Mouse (Mus musculus) urinary bladder, postnatal 36 days (tissue): ENCODE data around the gene Abce1.
A peak's percentile ranks its signal among the peaks of the same experiment; 100 is the strongest.
"Not testable (repeated sequence)": the region's sequence is repeated elsewhere in the genome, so short reads cannot be mapped to it uniquely, and the experiment has no call there.

ENCODE experiments used
- DNase-seq, 2 experiments: peaks; one replicate each; pipeline ENCODE4 v3.0.0; 2022; ENCODE audit warnings: low spot score in 2 of 2, mixed read lengths in 1 of 2

Abce1 gene

DNA sequence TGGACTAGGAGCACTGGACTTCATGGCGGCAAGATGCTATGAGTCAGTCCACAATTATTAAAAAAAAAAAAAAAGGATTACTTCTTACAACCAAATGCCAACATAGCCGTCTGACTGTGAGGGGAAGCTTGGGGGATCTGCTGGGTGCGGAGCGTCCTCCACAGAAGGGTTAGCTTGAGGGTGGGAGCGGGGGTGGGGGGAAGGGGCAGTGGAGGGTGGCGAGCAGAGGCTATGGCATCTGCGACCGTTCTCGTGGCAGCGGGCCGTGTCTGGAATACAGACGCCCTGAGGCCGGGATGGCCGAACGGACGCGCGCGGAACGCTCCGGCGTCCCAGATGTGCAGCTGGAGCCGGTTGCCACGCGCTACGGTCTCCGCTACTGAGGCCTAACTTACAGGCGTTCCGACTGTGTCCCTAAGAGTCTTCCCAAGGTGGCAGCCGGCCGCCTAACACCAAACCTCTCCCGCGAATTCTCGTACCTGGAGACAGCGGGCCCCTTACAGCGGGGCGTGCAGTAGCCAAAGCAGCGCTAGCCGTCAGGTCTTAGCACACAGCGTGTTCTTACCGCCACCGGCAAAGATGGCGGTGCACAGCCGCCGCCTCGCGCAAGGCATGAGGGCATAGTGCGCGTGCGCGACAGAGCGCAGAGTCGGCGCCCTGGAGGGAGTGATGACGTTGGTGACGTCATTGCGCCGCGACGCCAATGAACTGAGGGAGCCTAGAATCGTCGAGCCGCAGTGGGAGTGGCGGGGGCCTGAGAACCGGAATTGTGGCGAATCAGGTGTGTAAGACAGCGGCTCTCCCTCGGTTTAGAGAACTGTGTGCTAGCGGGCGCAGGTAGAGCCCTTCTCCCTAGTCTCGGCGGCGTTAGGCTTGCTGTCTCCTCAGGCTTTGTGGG lies at the start of gene Abce1, which contains the start of gene Anapc10:
Gene Abce1 (minus strand): TSS at position 677 of the 898 bp plus-strand sequence.
Gene Anapc10 (plus strand): TSS at position 757 of the 898 bp plus-strand sequence.
- DNase-seq = peak; percentile 96 to 99

DNA sequence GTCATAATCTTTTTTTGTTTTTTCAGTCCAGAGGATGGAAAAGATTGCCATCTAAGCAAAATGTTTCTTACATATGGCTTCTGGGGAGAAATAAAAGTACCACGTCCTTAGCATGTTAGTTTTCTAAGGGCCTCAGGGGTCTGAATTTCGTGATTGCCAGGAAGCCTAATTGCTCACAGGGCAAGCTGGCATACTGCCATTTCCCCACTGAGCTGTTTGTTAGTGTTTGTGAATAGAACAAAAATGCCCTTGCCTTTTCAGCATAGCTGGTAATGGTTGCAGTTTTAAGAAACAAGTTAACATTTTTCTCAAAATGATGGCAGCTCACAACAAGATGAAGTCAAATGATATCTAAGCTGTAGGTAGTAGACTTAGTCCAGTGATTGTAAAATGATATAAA lies 38.8 kb upstream of the Abce1 start:
- no peak for DNase-seq

DNA sequence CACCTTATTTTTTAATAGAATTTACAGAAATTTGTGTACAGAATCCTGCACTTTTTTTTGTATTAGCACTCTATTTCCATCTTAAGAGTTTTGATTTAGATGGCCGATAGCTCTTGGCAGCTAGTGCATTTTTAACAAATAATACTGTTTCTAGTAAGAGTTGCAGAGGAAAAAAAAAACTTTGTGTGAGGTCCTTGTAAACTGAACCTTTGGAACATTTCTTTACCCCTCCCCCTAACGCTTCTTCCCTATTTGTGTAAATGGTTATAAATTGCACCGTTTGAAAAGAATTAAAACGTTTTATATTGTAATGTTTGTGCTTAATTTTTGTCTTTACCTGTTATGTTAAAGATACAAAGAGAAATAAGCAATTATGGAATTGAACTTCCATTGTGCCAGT lies 37.1 kb upstream of the Abce1 start:
- DNase-seq = no peak

DNA sequence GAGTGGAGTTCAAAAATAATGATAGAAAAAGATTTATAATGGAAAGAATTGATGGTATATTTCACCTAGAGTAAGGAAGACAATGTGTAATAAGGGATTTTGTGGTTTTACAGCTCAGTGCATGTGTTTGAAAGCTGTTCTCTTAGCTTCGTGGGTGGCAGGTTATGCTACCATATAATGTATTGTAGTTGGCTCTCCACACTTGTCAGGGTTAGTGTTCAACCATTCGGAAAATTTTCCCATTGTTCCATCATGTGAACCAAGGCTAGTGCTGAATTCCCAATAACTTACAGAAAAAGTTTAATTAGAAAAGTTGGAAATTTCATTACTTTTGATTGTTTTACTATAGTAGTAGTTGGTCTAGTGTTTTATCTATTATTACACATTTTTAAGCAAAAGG lies 36.6 kb upstream of the Abce1 start:
- DNase-seq = no peak

- no peak for DNase-seq
These were observed 22.8 kb upstream of the Abce1 start for GRCm38 (mm10) chr8:79734304-79734703.

DNA sequence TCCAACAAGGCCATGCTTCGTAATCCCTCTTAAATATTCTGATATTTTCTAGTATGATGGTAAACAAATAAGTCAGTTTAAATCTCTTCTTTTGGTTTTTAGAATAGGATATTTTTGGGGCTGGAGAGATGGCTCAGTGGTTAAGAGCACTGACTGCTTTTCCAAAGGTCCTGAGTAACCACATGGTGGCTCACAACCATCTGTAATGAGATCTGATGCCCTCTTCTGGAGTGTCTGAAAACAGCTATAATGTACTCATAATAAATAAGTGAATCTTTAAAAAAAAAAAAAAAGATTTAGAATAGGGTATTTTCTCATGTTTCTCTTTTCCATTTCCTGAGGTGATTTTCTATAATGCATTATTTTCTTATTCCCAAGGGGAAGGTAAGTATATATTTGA lies 16.4 kb upstream of the Abce1 start:
- DNase-seq = no peak

- no peak for DNase-seq
These were observed 13.0 kb upstream of the Abce1 start for GRCm38 (mm10) chr8:79724589-79724988.

GRCm38 (mm10) chr8:79723308-79723707 lies 11.8 kb upstream of the Abce1 start:
- DNase-seq = no peak

GRCm38 (mm10) chr8:79721537-79721936 lies 10.0 kb upstream of the Abce1 start:
- DNase-seq = no peak

- no peak for DNase-seq
These were observed 1.1 kb upstream of the Abce1 start for GRCm38 (mm10) chr8:79712676-79713075.

- DNase-seq = no peak
These were observed 4.9 kb downstream of the Abce1 start for GRCm38 (mm10) chr8:79706687-79707086.

GRCm38 (mm10) chr8:79692531-79692930 lies 19.0 kb downstream of the Abce1 start:
- no peak for DNase-seq

GRCm38 (mm10) chr8:79685927-79686326 lies 25.6 kb downstream of the Abce1 start:
- not testable (repeated sequence) for DNase-seq

GRCm38 (mm10) chr8:79680965-79681364 lies 30.6 kb downstream of the Abce1 start:
- DNase-seq = no peak

GRCm38 (mm10) chr8:79680555-79680954 lies 31.0 kb downstream of the Abce1 start:
- peak in 1 of 2 experiments; percentile 13 for DNase-seq

GRCm38 (mm10) chr8:79680083-79680482 lies 31.5 kb downstream of the Abce1 start:
- not testable (repeated sequence) for DNase-seq

DNA sequence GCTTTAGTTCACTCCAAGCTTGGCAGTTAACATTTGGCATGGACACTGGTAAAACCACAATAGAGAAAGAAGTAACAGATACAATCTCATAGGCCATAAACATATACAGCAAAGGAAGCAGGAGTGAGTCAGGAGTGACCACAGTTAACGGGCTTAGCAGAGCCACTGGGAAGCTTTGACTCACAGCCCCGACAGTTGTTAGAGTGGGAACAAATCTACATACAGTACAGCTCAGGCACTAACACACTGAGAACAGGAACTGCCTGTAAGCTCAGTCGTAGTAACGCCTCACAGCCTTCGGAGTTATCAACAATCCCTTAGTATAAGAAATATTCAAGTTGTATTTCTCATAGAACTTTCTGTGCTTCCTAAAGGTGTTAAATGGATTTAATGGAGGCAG lies 32.5 kb downstream of the Abce1 start:
- no peak for DNase-seq

GRCm38 (mm10) chr8:79676461-79676860 lies 35.1 kb downstream of the Abce1 start:
- DNase-seq = no peak

GRCm38 (mm10) chr8:79658715-79659114 lies 52.8 kb downstream of the Abce1 start:
- not testable (repeated sequence) for DNase-seq

- DNase-seq = no peak
These were observed 57.8 kb downstream of the Abce1 start for GRCm38 (mm10) chr8:79653736-79654135.

GRCm38 (mm10) chr8:79650158-79650814 lies 61.3 kb downstream of the Abce1 start:
- DNase-seq = no peak

GRCm38 (mm10) chr8:79649569-79649968 lies 62.0 kb downstream of the Abce1 start:
- no peak for DNase-seq

DNA sequence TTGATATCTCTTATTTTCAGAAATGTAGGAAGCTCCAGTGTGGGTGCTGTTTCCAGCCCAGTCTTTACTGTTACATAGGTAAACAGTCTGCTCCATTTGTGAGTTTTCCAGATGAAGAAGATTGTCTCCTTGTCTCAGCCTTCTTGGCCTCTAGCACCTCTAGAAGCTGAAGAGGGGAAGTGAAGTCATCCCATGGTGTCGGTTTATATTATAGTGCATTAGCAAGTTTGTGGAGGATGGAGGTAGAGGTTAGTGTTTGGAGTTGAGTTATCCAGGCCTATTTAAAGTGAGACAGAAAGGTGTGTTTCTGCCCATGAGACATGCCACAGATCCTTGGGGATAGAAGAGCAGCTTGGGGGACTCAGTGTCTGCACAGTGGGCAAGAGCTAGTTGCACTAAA lies 70.4 kb downstream of the Abce1 start:
- no peak for DNase-seq
